Mouse (Mus musculus) urinary bladder, postnatal 4 days (tissue): ENCODE data around the gene Lin54.

Experiments used
- DNase-seq, 2 experiments: peaks; one replicate each; pipeline ENCODE4 v3.0.0; 2021 to 2022; ENCODE audit warnings: low spot score in 2 of 2

Lin54 gene

DNA sequence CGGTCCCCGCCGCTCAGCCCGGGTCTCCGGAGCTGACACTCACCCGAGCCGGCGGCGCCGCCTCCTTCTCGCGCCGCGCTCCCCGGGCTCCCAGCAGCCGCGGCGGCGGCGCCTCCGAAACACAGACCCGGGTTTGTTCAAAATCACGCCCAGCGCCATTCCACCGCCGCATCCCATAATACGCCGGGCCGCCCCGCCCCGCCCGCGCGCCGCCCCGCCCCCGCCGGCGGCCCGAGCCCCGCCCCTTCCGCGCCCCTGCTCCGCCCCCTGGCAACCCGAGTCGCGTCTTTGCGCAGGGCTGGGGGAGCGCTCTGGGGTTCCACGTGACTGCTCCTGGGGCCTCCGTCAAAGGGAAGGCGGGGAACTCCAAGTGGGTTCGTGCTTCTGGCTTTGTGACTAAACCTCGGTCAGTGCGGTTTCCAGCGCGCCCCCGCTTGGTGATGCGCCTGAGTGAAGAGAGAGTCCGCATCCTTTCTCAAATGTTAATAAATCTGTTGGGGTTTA, at the start of gene Lin54:
TSS of gene Lin54 (minus strand) at position 182 of the 504 bp plus-strand sequence.
- peak; percentile 86 to 88 for DNase-seq

DNA sequence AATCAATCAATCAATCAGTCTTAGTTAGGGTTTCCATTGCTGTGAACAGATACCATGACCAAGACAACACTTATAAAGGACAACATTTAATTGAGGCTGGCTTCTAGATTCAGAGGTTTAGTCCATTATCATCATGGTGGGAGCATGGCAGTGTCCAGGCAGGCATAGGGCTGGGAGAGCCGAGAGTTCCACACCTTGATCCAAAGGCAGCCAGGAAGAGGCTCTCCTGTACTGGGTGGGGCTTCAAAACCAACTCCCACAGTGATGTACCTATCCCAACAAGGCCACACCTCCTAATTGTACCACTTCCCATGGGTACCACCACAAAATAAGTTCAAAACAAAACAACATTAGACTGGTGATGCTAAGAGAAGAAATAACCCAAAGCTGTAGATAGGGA, 49.7 kb upstream of the Lin54 start:
- DNase-seq = no peak

DNA sequence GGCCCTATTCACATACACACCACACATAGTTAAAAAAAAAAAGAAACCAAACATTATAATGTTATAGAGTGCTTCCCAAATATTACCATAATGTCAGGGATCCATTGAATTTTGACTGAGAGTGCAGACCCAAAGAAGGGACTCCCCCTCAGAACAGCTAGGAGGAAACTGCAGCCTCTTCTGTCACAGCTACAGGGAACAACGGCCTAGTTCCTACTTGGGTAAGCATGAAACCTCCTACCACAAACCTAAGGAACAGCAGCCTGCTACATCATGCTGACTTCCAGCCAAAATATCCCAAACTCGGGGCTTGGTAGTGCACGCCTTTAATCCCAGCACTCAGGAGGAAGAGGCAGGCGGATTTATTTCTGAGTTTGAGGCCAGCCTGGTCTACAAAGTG, 48.9 kb upstream of the Lin54 start:
- no peak for DNase-seq

DNA sequence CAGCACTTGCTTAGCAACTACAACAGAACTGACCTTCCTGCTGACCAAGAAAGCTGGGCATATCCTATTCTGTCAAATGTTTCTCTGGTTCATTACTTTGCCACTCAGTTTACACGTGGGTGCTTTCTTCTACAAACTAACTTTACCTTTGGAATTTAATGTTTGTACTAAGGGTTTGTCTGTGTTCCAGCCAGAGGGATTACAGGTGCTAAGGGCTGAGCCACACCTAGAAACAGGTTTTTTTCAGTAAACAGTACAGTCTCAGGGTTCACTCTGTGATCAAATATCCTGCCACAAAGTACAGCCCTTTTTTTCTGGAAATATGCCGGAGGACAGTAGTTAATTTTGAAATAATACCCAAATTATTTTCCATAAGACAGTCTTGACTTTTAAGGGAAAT, 47.8 kb upstream of the Lin54 start:
- DNase-seq = no peak

DNA sequence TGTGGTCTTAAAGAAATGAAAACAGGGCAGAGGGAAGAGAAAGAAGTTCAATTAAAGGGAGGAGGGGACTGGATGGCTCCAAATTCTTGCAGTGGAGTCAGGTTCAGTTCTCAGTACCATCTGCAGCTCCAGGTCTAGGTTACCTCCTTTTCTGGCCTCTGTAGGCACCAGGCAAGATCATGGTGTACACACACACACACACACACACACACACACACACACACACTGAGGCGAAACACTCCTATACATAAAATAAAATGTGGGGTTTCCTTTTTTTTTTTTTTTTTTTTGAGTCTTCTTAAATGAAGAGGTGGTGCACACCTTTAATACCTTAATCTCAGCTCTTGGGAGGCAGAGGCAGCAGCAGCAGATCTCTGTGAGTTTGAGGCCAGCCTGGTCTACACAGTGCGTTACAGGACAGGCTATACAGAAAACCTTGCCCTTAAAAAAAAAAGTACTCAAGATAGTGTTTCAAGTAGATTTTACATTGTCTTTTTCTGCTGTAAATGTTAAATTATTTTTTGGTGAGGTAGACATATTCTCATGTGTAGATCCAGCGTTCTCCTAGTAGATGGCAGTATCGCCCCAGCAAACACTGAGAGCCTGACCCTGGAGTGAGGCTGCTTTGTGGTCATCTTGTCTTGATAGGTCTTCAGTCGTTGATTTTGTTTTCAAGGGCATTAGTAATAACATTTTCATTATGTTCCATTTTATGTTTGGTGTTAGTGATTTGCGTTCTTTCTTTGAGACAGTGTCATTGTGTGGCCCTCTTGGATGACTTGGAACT, 46.0 kb upstream of the Lin54 start:
- no peak for DNase-seq

DNA sequence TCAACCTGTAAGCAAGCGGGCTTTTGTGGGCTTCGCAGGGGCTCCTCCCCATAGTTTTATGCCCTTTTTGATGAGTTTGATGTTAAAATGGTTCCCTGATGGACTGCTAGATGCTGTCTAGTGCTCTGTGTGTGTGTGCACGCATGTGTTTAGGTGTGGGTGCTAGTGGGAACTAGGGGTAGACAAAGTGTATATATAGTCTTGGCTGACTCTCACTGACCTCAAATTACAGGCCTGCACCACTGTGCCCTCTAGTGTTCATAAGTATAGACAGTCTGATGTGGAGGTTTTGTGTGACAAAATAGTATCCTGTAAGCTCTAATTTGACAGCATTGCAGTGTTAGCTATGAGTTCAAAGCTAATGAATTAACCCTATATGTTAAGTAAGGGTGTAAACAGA, 36.2 kb upstream of the Lin54 start:
- no peak for DNase-seq

DNA sequence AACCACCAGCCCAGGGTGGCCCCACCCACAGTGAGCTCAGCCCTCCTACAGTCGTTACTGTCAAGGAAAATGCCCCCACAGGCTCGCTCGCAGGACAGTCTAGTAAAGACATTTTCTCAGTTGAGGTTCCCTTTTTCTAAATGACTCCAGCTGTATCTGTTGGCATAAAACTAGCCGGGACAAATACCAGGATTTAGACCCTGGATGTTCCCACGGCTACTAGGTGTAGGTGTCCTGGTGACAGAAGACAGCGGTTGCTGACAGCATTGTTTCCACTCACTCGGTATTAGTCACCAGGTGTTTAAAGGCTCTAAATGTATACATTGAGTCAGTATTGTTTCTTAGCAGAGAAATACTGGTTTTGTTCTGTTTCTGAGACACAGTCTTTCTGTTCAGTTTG, 35.4 kb upstream of the Lin54 start:
- no peak for DNase-seq

DNA sequence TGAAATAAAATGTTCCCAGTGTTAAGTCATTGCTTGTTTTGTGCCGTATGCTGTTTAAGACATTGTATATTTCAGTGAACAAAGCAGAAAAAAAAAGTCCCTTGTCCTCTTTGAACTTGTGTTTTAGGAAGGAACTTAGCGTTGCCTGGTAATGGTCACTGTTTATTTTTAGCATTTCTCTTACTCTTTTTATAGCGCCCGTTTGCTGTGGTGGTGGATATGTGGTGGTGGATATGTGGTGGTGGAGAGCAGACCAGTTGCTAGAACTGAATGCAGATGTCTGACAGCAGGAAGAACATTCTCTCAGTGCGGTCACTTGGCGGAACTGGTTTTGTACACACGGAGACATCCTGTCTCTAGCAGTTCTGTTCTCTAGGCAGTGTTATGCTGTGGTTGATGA, 25.7 kb upstream of the Lin54 start:
- DNase-seq = no peak

DNA sequence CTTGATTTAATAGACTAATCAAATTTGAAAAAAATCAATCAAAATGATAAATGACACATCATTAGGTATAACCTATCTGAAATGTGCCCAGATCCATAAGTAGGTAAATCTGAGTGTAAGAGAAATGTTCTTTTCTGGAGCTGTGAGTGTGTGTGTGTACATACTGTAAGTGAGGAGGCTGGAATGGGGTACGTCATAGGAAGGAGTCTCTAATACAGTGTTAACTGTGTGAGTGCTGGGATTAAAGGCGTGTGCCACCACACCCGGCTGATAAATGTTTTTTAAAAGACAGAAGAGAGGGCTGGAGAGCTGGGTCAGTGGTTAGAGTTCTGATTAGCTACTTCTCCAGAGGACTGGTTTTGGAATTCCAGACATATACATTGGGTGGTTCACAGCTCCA, 25.2 kb upstream of the Lin54 start:
- DNase-seq = no peak

DNA sequence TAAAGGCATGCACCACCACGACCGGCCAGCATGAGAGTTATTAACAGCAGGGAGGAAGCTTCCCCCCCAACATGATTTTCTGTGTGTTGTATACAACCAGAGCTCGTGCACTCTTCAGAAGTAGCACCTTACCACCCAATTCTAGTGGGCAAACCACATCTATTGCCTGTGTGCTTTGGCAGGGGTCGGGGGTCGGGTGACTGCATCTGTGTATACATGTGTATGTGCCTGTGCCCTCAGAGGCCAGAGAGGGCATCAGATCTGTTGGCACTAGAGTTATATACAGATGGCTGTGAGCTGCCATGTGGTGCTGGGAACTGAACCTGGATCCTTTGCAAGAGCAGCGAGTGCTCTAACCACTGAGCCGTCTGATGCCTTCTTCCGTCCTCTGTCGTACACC, 24.5 kb upstream of the Lin54 start:
- DNase-seq = no peak

DNA sequence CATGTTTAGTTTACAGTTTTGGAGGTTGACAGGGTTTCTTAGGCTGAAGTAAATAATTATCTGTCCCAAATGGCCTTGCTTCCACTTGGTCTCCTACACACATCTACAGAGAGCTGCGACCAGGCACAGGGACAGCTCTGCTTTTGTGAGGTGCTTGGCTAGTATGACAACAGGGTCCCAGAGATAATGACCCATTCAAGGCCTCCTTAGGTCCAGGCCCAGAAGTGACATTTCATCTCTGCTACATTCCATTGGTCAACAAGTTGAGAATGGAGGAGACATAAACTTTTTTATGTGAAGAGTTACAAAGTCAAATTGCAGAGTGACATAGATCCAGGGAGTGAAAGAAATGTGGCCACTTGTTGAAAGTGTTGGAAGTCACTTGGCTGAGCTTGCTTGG, 22.9 kb upstream of the Lin54 start:
- DNase-seq = no peak

DNA sequence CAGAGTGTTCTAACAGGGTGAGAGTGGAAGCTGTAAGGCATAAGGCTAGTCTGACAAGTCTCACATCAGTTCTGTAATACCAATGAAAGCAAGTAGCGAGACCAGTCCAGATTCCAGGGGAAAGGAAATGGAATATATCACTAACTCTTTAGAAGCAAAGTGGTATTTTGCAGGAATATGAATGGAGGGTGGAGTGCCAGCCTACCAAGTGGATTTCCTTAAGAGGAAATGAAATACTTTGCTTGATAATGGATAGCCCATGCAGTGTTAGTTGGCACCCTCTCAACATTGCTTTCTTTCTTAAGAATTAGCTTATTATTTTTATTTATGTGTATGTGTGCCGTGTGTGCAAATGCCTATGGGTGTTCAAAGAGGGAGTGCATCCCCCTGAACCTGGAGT, 19.8 kb upstream of the Lin54 start:
- DNase-seq = no peak

DNA sequence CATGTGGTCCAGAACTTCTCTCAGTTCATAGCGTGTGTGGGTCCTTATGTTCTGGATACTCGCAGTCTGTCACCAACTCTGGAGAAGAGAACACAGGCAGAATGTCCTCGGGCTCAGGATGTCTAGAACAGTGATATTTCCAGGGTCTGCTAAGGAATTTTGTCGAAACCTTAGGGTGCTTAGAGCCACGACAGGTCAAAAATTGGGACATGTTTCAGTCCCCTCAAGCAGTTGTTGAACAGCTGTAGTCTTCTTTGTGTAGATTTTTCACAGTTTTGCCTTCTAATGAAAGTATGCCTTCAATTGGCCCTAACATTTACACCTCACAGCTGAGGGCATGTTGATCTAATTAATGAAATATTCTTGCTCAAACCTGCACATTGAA, 18.6 kb upstream of the Lin54 start:
- DNase-seq = no peak

DNA sequence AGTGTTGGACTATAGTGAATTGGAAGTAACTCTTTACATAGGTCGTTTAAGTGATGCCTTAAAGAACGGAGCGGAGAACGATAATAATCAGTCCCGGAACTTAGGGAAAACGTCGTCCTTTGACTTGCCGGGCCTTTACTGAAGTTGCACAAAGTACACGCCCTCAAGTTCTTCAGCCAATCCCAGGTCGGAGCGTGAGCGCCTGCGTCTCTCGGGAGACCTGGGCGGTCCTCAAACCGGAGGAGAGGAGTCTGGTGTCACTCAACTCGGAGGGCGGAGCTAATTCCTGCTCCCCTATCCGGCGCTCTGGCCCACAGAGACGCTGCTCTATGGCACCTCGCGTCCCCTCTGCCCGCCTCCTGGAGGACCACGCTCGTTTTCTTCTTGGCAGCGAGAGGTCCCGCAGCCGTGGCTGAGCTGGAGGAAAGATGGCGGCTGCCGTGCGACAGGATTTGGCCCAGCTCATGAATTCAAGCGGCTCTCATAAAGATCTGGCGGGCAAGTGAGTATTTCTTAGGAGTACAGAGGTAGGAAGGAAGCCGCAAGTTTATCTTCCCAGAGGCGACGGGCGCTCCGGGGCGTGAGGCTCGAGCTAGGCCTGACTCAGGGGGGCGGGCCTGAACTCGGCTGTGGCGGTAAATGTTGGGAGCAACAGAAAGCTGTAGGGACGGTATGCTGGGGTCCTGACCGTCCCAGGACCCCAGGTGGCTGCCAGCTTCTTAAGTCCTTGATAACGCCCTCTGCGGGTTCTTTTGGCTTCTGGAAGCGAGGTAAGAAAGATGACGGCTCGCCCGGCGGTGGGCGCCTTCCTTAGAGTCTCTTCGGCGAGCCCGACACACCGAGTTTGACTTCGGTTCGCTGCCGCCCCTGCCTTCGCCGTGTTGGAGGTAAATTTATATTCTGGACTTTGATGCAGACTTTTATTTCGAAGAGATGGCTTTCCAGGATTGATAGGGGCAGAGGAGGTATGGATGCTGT, 17.9 kb upstream of the Lin54 start, which contains the start of gene Cops4:
TSS of gene Cops4 (plus strand) at position 261 of the 978 bp plus-strand sequence.
- DNase-seq = peak; percentile 95 to 96

DNA sequence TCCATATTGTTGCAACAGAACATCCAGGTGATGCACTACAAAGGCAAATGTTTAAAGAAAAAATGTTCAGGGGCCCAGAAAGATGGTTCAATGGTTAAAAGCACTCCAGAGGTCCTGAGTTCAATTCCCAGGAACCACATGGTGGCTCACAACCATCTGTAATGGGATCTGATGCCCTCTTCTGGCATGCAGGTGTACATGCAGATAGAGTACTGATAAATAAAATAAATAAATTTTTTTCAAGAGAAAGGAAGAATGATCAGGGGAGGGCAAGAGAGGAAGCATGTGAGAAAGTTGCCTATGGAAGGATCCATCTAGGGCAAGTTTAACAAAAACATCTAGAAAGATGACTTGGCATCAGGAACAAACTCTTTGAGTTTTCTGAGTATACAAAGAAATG, 12.1 kb upstream of the Lin54 start:
- no peak for DNase-seq

DNA sequence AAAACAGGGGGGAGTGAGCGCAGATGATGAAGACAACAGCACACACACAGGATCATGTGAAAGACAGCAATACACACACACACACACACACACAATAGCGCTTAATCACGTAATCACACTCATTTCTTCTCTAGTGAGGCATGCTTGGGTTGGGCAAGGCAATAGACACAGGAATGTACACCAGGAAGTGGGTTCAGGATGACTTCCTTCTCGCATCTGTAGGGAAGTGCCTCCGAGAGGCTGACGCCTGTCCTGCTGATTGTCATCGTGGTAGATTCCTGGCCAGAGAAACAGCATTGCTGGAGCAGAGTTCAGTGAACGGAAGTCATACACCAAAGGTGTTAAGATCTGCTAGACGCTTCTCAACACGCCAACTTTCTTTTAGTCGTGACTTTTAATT, 8.8 kb upstream of the Lin54 start:
- DNase-seq = no peak

DNA sequence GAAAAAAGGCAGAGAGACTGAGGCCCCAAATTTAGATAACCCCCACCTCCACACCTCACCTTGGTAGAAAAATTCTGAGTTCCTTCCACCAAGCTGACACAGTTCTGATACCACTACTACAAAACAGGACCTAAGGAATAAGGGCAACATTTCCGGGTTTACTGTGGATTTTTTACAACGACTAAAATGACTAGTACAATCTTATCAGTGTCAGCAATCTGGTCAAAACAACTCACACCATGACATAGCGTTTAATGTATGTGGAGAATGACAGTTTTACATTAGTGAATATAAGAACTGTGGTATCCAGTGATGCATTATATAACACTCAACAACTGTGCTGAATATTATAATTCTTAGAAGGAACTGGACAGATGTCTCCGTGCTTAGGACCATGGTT, 828 bp upstream of the Lin54 start:
- DNase-seq = no peak

DNA sequence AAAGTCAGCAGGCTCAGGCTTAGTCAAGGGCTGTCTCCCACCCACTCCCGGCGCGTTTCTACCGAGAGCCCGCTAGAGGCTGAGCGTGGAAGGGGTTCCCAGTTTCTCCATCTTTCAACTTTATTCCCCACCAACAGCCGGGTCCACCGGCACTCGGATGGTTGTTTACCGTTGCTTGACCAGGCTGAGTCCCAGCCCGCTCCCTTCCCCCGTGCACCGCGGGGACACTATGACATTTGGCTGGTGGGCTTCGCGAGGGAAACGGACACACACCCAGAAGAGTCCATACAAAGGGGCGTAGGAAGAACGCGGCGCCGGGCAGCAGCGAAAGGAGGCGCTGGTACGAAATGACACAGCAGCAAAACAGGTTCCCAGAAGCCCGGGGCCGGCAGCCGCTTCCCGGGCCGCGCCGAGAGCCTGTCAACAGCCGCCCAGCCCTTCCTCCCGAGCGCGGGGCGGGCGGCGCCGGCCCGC, 571 bp downstream of the Lin54 start:
- peak in 1 of 2 experiments; percentile 26 for DNase-seq

DNA sequence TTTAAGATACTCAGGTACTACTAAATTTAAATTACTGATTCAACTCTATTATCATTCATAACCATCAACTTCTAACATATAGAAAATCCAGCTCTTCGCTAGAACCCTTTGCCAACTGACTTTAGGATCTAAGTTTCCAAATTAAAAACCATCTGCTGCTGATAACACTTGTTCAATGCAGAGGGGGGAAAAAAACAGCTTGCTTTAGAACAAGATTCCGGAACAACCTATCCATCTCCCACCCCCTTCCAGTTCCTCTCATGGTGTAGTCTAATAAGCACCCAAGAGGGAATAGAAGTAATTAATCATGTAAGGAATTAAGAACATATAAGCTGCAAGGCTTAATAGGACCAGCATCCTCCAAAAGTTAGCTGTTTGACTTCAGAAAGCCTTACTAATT, 1.2 kb downstream of the Lin54 start:
- no peak for DNase-seq

DNA sequence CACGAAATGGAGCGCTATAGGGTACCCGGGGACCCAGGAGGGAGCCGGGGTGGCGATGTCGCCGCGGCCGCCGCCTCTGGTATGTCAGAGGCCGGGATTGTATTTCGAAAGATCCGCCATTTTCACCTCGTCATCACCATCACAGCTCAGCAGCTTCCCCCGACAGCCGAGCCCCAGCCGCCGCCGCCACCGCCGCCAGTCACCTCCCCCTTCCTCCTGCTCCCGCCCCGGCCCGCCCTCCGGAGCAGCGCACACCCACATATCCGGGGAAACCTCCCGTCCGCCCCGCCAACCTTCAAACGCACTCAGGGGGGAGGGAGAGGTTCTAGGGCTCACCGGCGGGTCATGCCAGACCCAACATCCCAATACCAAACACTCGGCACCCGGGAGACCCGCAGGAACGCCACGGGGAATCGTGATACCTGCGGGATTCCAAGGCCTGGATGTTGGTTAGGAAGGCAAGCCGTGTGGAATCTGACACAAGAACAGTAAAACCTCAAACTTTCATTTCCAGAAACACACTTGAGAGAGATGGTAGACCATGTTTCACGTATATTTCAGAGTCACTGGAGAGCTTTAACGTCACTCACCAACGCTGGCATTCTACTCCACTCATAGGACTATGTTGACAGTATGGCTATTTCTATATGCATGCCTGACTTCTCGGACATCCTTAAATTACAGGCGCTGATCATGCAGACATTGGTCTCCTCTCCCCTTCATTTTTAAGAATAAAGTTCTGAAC, 1.8 kb downstream of the Lin54 start:
- peak; percentile 78 to 82 for DNase-seq

DNA sequence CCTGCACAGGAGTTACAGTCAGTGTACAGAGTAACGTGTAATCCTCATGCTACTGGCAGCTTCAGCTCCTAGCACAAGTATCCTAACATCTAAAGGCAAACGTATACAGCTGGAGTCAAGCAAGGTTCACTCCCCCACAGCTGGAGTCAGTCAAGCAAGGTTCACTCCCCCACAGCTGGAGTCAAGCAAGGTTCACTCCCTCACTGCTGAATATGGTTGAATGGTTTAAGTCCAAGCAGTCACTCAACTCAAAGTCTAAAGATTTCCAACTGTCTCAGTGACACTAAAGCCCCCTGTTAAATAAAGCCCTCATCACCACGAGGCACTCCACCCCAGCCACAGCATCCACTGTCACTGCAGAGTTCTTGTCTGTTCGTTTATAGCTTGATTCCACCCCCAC, 8.7 kb downstream of the Lin54 start:
- DNase-seq = no peak

DNA sequence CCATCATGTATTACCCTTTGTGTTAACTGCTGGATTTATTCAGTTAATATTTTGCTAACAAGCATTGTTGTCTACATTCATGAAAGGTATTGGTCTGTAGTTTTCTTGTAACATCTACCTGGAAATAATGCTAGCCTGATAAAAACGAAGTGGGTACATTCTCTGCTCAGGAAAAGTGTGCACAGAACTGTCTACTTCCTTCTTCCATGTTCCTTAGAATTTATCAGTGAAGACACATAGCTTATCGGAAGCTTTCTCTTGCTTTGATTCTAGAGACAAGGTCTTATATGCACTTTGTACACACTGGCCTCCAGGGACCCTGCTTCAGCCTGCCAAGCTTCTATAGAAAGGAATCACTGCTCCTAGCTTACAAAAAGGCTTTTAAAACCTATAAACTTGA, 11.1 kb downstream of the Lin54 start:
- no peak for DNase-seq
